Mouse (Mus musculus): Measurements from ENCODE around the gene Olfr695. TPM values are rescaled to one million over a fixed set of nuclear protein-coding genes. Genes with fewer than 3 reads are reported as not detected.
"Not testable (repeated sequence)": the region's sequence is repeated elsewhere in the genome, so short reads cannot be mapped to it uniquely, and the experiment has no call there.

Gene Olfr695
- total RNA-seq (2021) = not detected
- long read RNA-seq, experiment 1 = 0 reads
- long read RNA-seq, experiment 2 = 0 reads

DNA sequence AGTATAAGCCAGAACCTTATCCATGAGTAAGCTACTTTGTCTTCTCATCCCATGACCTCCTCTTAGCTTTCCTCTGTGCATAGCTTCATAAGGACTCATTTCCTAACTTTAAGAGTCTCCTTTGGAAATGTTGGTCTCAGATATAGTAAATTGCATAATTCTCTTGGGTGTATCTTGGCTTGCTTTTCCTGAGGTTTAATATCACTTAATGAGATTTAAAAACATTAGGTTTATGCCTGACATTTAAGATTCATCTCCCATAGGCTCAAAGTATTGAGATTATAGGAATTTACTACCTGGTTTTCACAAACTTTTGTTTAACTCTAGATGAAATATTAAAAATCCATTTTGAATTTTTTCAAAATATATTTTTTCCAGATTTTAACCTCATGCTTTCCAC is at the start of gene Olfr695:
Olfr695 (minus strand) TSS at position 101 of the 400 bp plus-strand sequence.
- no peak for DNase-seq

DNA sequence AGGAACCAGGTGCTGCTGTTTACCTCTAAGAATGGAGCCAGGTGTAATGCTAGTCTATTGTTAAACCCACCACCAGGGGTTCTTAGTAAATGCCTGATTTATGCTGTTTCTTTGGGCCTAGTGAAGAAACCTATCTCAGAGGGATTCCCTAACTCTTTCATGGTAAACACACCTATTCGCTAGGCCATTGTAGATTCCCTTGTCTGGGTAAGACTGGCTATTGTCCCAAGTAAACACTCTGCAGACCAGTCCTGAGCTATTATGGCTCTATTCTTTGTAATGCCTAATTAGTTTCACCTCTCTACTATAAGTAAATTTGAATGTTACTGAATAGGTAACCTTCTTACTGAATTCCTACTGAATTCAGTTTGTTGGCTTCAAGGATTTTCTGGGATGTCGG is 44.8 kb upstream of the Olfr695 start:
- not testable (repeated sequence) for DNase-seq

DNA sequence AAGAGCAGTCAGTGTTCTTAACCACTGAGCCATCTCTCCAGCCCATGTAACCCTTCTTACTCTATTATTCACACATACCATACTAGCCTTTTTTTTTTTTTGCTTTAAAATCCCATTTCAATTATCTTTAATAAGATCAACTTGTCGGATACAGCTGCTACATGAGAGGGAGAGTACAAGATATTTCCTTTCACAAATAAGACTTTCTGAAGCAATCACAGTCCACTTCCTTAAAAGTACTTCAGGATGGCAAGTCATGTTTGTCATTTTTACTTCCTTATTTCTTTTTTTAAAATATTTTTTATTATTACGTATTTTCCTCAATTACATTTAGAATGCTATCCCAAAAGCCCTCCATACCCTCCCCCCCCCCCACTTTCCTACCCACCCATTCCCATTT is 42.6 kb upstream of the Olfr695 start:
- DNase-seq = no peak

DNA sequence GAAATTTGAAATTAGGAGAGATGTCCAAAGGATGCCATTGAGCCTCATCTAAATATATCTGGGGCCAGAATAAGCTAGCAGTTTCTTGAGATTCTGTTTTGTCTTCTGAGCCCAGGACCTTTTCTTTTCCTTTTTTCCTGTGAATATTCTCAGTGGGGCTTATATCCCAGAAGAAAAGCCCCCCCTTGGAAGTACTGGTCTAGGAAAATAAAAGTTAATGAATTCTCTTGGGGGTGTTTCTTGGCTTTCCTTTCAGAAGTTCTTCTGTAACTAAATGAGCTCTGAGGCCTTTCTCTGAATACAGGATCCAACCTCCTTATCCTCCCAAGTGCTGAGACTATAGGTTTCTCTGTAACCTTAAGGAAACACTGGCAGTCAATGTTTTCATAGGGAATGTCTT is 39.1 kb upstream of the Olfr695 start, which contains the start of gene Olfr698:
Olfr698 (minus strand) TSS at position 101 of the 400 bp plus-strand sequence.
- no peak for DNase-seq

DNA sequence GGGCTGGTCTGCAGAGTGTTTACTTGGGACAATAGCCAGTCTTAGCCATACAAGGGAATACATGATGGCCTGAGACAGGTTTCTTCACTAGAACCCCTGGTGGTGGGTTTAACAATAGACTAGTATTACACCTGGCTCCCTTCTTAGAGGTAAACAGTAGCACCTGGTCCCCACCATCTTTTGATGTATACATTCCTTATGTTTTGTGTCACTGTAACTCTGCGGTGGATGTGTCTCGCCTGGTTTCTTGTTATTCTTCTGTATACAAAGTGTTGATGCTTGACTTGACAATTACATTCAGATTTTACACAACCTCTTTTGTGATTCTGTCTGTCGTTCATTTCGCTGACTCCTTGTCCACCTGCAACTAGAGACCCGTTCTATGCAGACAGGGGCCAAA is 29.6 kb upstream of the Olfr695 start:
- no peak for DNase-seq

DNA sequence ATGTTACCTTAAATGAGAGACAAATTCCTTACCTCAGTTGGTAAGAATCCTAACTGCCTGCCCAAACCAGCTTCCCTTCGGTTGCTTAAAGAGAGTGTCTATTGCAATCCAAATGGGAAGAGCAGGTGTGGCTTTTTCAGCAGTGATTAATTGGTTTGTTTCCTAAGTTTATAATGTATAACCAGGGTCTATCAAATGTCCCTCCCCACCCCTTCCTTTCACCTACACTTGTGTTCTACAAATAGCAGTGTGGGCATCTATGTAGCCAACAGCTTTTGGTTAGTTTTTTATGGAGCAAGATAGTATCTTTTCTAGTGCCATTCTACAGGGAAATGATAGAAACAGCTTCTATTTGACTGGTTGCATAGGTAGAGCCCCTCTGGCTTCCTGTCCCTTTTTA is 26.1 kb upstream of the Olfr695 start, which contains the start of gene Olfr697:
Olfr697 (minus strand) TSS at position 101 of the 400 bp plus-strand sequence.
- no peak for DNase-seq

DNA sequence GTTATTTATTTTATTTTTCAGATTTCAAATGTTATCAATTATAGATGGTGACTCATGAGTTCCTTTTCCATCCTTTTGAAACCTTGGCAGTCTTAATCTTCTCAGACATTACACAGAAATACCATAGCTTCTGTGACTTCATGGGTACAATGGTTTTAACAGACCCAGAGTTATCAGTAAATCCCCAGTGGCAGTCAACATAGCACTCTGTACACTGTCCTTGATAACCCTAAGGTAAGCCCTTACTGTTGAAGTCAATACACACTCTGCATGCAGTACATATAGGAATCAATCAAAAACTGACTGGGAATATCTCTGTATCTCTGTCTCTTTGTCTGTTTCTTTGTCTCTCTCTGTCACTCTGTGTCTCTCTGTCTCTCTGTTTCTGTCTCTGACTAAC is 20.8 kb upstream of the Olfr695 start:
- DNase-seq = no peak

DNA sequence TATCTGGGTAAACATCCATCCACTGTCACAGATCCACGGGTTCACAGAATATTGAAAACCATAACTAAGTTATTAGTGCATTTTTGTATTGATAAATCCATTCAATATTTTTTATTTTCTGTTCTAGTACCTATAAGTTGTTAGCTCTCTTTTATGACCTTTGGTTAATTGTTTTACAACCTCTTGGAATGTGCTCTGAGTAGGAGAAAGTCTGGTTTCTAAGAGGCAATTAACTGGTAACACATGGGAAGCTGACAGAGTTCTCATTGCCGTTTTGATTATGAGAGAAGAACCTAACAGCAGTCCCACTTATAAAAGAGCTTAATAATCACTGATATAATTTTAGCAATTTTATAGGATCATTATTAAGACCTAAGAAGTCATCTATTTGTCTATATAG is 17.5 kb upstream of the Olfr695 start:
- no peak for DNase-seq

DNA sequence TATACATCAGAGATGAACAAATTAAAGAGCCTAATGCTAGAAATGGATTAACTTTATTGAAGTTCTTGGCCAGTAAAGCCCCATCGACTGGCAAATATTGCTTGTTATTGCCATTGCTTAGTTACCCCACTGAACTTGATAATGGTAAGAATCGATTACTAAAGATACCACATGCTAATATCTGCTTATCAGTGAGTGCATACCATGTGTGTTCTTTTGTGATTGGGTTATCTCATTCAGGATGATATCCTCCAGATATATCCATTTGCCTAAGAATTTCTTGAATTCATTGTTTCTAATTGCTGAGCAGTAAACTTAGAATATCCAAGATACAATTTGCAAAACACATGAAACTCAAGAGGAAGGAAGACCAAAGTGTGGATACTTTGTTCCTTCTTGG is 9.5 kb upstream of the Olfr695 start:
- not testable (repeated sequence) for DNase-seq

DNA sequence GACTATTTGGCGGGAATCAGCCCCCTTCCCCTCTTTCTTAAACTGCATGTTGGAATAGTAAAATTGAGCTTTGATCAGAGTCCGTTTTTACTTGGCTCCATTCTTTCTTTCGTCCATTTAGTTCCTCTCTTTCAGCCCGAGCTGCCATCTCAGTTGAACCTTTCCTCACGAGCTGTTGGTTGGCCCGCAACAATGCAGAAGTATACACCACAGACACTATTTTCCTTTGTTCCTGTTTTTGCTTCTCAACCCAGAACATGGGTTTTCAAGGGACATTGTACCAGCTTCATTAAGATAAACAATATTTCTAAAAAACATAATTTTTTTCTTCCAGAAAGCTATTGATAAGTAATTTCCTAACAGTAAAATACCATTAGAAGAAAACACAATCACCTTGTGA is 4.7 kb downstream of the Olfr695 start:
- DNase-seq = no peak

DNA sequence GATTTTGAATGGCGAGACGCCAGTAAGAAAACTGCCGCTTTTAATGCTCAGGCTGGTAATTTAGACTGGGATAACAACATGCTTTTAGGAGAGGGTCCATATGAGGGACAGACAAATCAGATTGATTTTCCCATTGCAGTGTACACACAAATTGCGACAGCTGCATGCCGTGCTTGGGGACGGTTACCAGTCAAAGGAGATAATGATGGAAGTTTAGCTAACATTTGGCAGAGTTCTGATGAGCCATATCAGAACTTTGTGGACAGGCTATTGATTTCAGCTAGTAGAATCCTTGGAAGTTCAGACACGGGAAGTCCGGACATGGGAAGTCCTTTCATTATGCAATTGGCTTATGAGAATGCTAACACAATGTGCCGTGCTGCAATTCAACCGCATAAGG is 8.5 kb downstream of the Olfr695 start:
- DNase-seq = not testable (repeated sequence)

DNA sequence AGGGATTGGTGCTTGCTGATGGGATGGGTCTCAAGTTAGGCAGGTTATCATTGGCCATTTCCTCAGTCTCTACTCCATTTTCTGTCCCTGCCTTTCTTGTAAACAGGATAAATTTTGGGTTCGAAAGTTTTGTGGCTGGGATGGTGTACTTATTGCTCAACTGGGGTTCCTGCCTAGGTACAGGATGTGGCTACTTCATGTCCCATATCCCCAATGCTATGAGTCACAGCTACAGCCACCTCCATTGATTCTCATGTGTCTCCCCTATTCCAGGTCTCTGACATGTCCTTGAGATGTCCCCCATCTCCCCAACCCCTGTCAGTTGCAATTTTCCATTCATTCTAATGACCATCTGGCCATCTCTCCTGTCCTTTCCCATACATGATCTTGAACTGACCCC is 19.3 kb downstream of the Olfr695 start:
- DNase-seq = no peak

DNA sequence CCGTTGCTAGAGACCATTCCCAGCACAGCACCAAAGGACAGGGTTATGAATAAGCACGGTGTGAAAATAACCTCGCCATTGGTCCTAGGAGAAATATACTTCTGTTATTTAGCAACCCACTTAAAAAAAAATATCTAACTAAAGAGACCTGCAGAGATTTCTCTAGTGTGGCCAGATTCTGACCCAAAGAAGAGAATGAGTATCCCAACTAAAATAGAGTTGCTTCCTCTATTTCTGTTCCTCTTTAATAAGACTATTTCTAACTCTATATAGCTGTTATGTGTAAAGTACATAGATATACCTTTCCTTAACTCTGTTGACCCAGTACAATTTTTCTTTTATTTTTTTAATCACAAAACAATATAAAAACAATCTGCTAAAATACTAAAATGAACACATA is 23.2 kb downstream of the Olfr695 start:
- no peak for DNase-seq

DNA sequence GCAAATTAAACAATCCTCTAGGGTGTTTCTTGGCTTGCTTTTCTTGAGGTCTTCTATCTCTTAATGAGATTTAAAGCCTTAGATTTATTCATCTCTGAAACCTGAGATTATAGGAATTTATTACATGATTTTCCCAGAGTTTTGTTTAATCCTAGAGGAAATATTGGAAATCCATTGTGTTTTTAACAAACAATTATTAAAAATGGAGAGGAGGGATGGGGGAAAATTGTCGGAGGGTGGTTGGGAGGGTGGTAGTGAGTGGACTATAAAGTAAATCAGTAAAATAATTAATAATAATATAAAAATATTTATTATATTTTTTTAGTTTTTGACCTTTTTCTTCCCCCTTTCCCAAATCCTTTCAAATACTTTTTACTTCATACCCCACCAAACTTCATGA is 24.5 kb downstream of the Olfr695 start, which contains the start of gene Olfr694:
Olfr694 (minus strand) TSS at position 101 of the 400 bp plus-strand sequence.
- DNase-seq = no peak

DNA sequence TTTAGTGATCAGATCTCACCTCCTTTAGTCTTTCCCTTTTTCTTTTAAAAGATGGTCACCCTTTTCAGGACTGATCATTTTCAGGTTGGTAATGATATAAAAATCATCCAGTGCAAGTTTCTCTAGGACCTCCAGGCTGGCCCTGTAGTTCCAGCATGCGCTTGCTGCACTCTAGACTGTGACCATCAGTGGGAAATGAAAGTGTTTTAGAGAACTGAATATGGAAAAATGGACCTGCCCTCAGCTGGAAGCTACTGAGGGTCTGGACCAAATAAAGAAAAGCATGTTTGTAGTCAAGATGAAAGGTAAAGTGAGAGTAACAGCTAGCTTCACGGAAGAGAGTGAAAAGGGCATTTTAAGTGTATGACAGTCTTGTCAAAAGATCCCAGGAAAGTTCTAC is 30.8 kb downstream of the Olfr695 start:
- DNase-seq = no peak

DNA sequence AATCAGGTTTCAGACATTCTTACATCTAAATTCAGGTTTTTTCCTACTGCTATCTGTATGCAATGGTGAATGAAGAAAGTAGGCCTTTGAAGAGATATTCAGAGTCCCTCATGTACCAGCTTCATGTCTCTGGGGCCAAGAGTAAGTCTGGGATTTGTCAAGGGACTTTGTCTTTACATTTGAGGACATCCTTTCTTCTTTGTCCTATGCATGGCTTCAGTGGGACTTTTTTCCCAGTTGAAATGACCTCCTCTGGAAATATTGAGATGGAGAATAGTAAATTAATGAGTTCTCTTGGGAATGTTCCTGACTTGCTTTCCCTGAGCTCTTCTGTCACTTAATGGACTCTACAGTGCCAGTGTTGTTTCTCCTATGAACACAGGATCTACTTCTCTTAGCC is 35.7 kb downstream of the Olfr695 start, which contains the start of gene Olfr693:
Olfr693 (minus strand) TSS at position 101 of the 400 bp plus-strand sequence.
- DNase-seq = no peak

Other genes with a start within 250 kb of the Olfr695 start
- gene Olfr693, start 35.8 kb downstream of the Olfr695 start, total RNA-seq (2021) = not detected
- gene Olfr694, start 24.6 kb downstream of the Olfr695 start, total RNA-seq (2021) = not detected
- gene Olfr697, start 26.0 kb upstream of the Olfr695 start, total RNA-seq (2021) = not detected
- gene Olfr698, start 39.0 kb upstream of the Olfr695 start, total RNA-seq (2021) = not detected
- not detected for gene Olfr699, start 76.8 kb upstream of the Olfr695 start, total RNA-seq (2021)
- gene Olfr700, start 92.4 kb upstream of the Olfr695 start, total RNA-seq (2021) = not detected
- gene Olfr701, start 97.7 kb upstream of the Olfr695 start, total RNA-seq (2021) = not detected
- not detected for gene Olfr702, start 117.5 kb upstream of the Olfr695 start, total RNA-seq (2021)
- gene Olfr703, start 127.0 kb upstream of the Olfr695 start, total RNA-seq (2021) = not detected
- gene Olfr704, start 146.8 kb upstream of the Olfr695 start, total RNA-seq (2021) = not detected
- gene Olfr705, start 160.5 kb upstream of the Olfr695 start, total RNA-seq (2021) = not detected
- gene Olfr706, start 171.8 kb upstream of the Olfr695 start, total RNA-seq (2021) = not detected
- not detected for gene Olfr707, start 184.8 kb upstream of the Olfr695 start, total RNA-seq (2021)
- not detected for gene Olfr1532-ps1, start 191.6 kb upstream of the Olfr695 start, total RNA-seq (2021)
- not detected for gene Olfr709-ps1, start 215.8 kb upstream of the Olfr695 start, total RNA-seq (2021)
- not detected for gene Olfr710, start 231.9 kb upstream of the Olfr695 start, total RNA-seq (2021)
- gene Olfr6, start 247.5 kb upstream of the Olfr695 start, total RNA-seq (2021) = not detected